8 mouse cellular contexts compared by ENCODE assay signal in genomic region chr9:21786906-21787305, GRCm38 (mm10). TPM values are rescaled to one million over a fixed set of nuclear protein-coding genes. Genes with fewer than 3 reads are reported as not detected.
DNase-seq lines count a peak whose midpoint lies in the region; ATAC-seq and TF ChIP-seq lines count a peak whose summit lies in the region.

No protein-coding gene starts in this region.

- no peak overlapping the region for H3K4me3 ChIP-seq in forebrain, embryonic 11.5 days (ENCODE audit: low read depth, low read length)
- no peak overlapping the region for H3K4me3 ChIP-seq in hindbrain, embryonic 12.5 days
- H3K4me3 ChIP-seq in midbrain, embryonic 14.5 days (replicated peaks; ENCODE audit: low read depth, low read length), result no peak overlapping the region
- no peak overlapping the region for H3K4me3 ChIP-seq in thymus, adult 2 months (ENCODE audit: control insufficient read depth, insufficient read depth, low read length)

- TF ChIP-seq CTCF in brain, embryonic 14.5 days (IDR thresholded peaks at IDR 0.05; ENCODE audit: borderline replicate concordance, extremely low read depth, insufficient read depth, insufficient read length), result peak; percentile 87
- TF ChIP-seq CTCF in thymus, adult 2 months (IDR thresholded peaks at IDR 0.05; ENCODE audit: borderline replicate concordance, control insufficient read depth, extremely low read depth, insufficient read depth, low read length, poor library complexity), result peak; percentile 82; the same call in 1 of the 2 replicates

- peak; percentile 54 for DNase-seq in ovary, postnatal 14 days (ENCODE audit: low spot score)
- no peak for DNase-seq in ovary, adult 18-20 months (ENCODE audit: low spot score)
- peak; percentile 70 for DNase-seq in brain, embryonic 14.5 days (ENCODE audit: low read depth)
- DNase-seq in forebrain, embryonic 11.5 days (ENCODE audit: low spot score), result peak; percentile 87
- DNase-seq in left cerebral cortex, postnatal 36 days (ENCODE audit: low spot score in 2 of 2), result peak; percentile 42 to 56
- peak; percentile 76 for DNase-seq in midbrain, embryonic 14.5 days
- peak; percentile 71 for DNase-seq in thymus, adult 2 months

- H3K4me1 ChIP-seq in forebrain, embryonic 11.5 days (replicated peaks; ENCODE audit: control insufficient read depth, insufficient read depth, low read length), result no peaks in the 10 kb centered on the region
- 0 out of 2 replicates have a peak, but pooled peaks cover 2% of the 10 kb centered on the region for H3K4me1 ChIP-seq in hindbrain, embryonic 12.5 days
- no peaks in the 10 kb centered on the region for H3K4me1 ChIP-seq in midbrain, embryonic 14.5 days (ENCODE audit: control insufficient read depth, insufficient read depth, low read length)
- H3K4me1 ChIP-seq in thymus, adult 2 months (replicated peaks; ENCODE audit: control insufficient read depth, insufficient read depth, low read length), result no peaks in the 10 kb centered on the region

- H3K9me3 ChIP-seq in forebrain, embryonic 11.5 days (ENCODE audit: control insufficient read depth, low read length), result no peaks in the 10 kb centered on the region
- H3K9me3 ChIP-seq in hindbrain, embryonic 12.5 days (replicated peaks), result no peaks in the 10 kb centered on the region
- no peaks in the 10 kb centered on the region for H3K9me3 ChIP-seq in midbrain, embryonic 14.5 days (ENCODE audit: control insufficient read depth, low read length)

- H3K27ac ChIP-seq in forebrain, embryonic 11.5 days (ENCODE audit: low read depth, low read length), result no peak overlapping the region
- H3K27ac ChIP-seq in hindbrain, embryonic 12.5 days, result no peak overlapping the region
- H3K27ac ChIP-seq in midbrain, embryonic 14.5 days (replicated peaks; ENCODE audit: low read depth, low read length), result no peak overlapping the region
- no peak overlapping the region for H3K27ac ChIP-seq in thymus, adult 2 months (ENCODE audit: control insufficient read depth, insufficient read depth, low read length)

- 4% methylated on average over 6 of the region's 6 CpGs for WGBS in forebrain, embryonic 11.5 days
- 9% methylated on average over 6 of the region's 6 CpGs for WGBS in hindbrain, embryonic 12.5 days
- 4% methylated on average over 6 of the region's 6 CpGs for WGBS in midbrain, embryonic 14.5 days
- 12% methylated on average over 6 of the region's 6 CpGs for WGBS in thymus, adult 2 months

- peak; percentile 73 for ATAC-seq in forebrain, embryonic 11.5 days (replicated peaks; ENCODE audit: low FRiP score)
- ATAC-seq in hindbrain, embryonic 12.5 days (ENCODE audit: low FRiP score), result peak; percentile 38; the same call in 1 of the 2 replicates
- ATAC-seq in midbrain, embryonic 14.5 days (ENCODE audit: low FRiP score, low TSS enrichment), result peak; percentile 50; the same call in 1 of the 2 replicates

- no peaks in the 10 kb centered on the region for H3K36me3 ChIP-seq in forebrain, embryonic 11.5 days (ENCODE audit: control insufficient read depth, insufficient read depth, low read length)
- H3K36me3 ChIP-seq in hindbrain, embryonic 12.5 days, result 0 out of 2 replicates have a peak, but pooled peaks cover 9% of the 10 kb centered on the region
- H3K36me3 ChIP-seq in midbrain, embryonic 14.5 days (ENCODE audit: control insufficient read depth, insufficient read depth, low read length), result no peaks in the 10 kb centered on the region
- no peaks in the 10 kb centered on the region for H3K36me3 ChIP-seq in thymus, adult 2 months (ENCODE audit: control insufficient read depth, insufficient read depth, low read length)

- no peak for TF ChIP-seq POLR2A in brain, embryonic 14.5 days (IDR thresholded peaks at IDR 0.05; ENCODE audit: borderline replicate concordance, extremely low read depth, insufficient read depth, insufficient read length, poor library complexity, severe bottlenecking)
- TF ChIP-seq POLR2A in thymus, adult 2 months (IDR thresholded peaks at IDR 0.05; ENCODE audit: control insufficient read depth, extremely low read depth, insufficient read depth, low read length, poor library complexity), result no peak

- H3K4me2 ChIP-seq in forebrain, embryonic 11.5 days (ENCODE audit: low read depth, low read length, severe bottlenecking), result 0 out of 2 replicates have a peak overlapping the region, but pooled peaks have one; percentile 18
- H3K4me2 ChIP-seq in hindbrain, embryonic 12.5 days (replicated peaks), result no peak overlapping the region
- H3K4me2 ChIP-seq in midbrain, embryonic 14.5 days (ENCODE audit: low read length), result no peak overlapping the region

- intact Hi-C loops in left cerebral cortex, postnatal 36 days (cut with DNase I), result no loop called here

- no peak overlapping the region; the same call in 1 of the 2 replicates for H3K9ac ChIP-seq in forebrain, embryonic 11.5 days (ENCODE audit: low read length)
- no peak overlapping the region for H3K9ac ChIP-seq in hindbrain, embryonic 12.5 days
- no peak overlapping the region for H3K9ac ChIP-seq in midbrain, embryonic 14.5 days (replicated peaks; ENCODE audit: low read length)

- no peaks in the 10 kb centered on the region for H3K27me3 ChIP-seq in forebrain, embryonic 11.5 days (ENCODE audit: control insufficient read depth, insufficient read depth, low read length)
- H3K27me3 ChIP-seq in hindbrain, embryonic 12.5 days, result no peaks in the 10 kb centered on the region
- no peaks in the 10 kb centered on the region for H3K27me3 ChIP-seq in midbrain, embryonic 14.5 days (ENCODE audit: control insufficient read depth, insufficient read depth, low read length)
- H3K27me3 ChIP-seq in thymus, adult 2 months (ENCODE audit: control insufficient read depth, insufficient read depth, low read length), result no peaks in the 10 kb centered on the region

RNA-seq across cellular contexts. Expression of gene Kank2, which starts 11.6 kb away (rescaled TPM):
- polyA plus RNA-seq in brain, embryonic 14.5 days (2012; rRNA removed), result 5.9 and 10.8 TPM in 2 replicates
- 5.1 and 5.9 TPM in 2 replicates for polyA plus RNA-seq in forebrain, embryonic 11.5 days (2014; fragmentation: Nextera tagmentation; extraction: Ambion mirVana)
- 10.6 and 11.2 TPM in 2 replicates for polyA plus RNA-seq in hindbrain, embryonic 12.5 days (2016; fragmentation: Nextera tagmentation; extraction: Ambion mirVana)
- 1 to 10 TPM; 6.5 to 8.4 TPM for total RNA-seq in left cerebral cortex, postnatal 36 days (2021)
- 0.66 and 2.7 TPM in 2 replicates for polyA plus RNA-seq in midbrain, embryonic 14.5 days (2014; fragmentation: Nextera tagmentation; extraction: Ambion mirVana)
- polyA plus RNA-seq in thymus, adult 2 months (2012; rRNA removed), result 9.1 and 12.6 TPM in 2 replicates

RNA-seq across cellular contexts. Expression of gene Spc24, which starts 26.8 kb away (rescaled TPM):
- polyA plus RNA-seq in brain, embryonic 14.5 days (2012; rRNA removed), result 19.6 and 34.1 TPM in 2 replicates
- polyA plus RNA-seq in forebrain, embryonic 11.5 days (2014; fragmentation: Nextera tagmentation; extraction: Ambion mirVana), result 138 and 162 TPM in 2 replicates
- 61.6 and 68.2 TPM in 2 replicates for polyA plus RNA-seq in hindbrain, embryonic 12.5 days (2016; fragmentation: Nextera tagmentation; extraction: Ambion mirVana)
- total RNA-seq in left cerebral cortex, postnatal 36 days (2021), result 1 to 10 TPM; 1.5 TPM
- polyA plus RNA-seq in midbrain, embryonic 14.5 days (2014; fragmentation: Nextera tagmentation; extraction: Ambion mirVana), result 19.9 and 21.4 TPM in 2 replicates
- polyA plus RNA-seq in thymus, adult 2 months (2012; rRNA removed), result 59.0 and 75.8 TPM in 2 replicates

RNA-seq across cellular contexts. Expression of gene Angptl8, which starts 48.4 kb away (rescaled TPM):
- polyA plus RNA-seq in brain, embryonic 14.5 days (2012; rRNA removed), result not detected in 2 replicates
- polyA plus RNA-seq in forebrain, embryonic 11.5 days (2014; fragmentation: Nextera tagmentation; extraction: Ambion mirVana), result 0.60 TPM in 1 of 2 replicates, not detected in the other
- polyA plus RNA-seq in hindbrain, embryonic 12.5 days (2016; fragmentation: Nextera tagmentation; extraction: Ambion mirVana), result 0.26 and 1.1 TPM in 2 replicates
- total RNA-seq in left cerebral cortex, postnatal 36 days (2021), result not detected
- 0.34 TPM in 1 of 2 replicates, not detected in the other for polyA plus RNA-seq in midbrain, embryonic 14.5 days (2014; fragmentation: Nextera tagmentation; extraction: Ambion mirVana)
- polyA plus RNA-seq in thymus, adult 2 months (2012; rRNA removed), result 4.7 and 6.5 TPM in 2 replicates
